Mouse (Mus musculus) common myeloid progenitor, adult 5-6 weeks (primary cell): ENCODE measurements around the gene Nhej1. TPM values are rescaled to one million over a fixed set of nuclear protein-coding genes. Genes with fewer than 3 reads are reported as not detected.

Experiments used
- ATAC-seq: replicated peaks from 2 replicates; pipeline ENCODE4 v1.8.0; 2016; ENCODE audit warnings: low read depth, mild to moderate bottlenecking, moderate TSS enrichment, inconsistent platforms; ENCODE audit not compliant: poor library complexity, severe bottlenecking
- total RNA-seq: library from RNA; stranded (forward); fragments of 200-1000, 187-1606 nt; gene quantifications from 2 replicates; pipeline ENCODE4 v1.2.3, GENCODE M21; 2017

The Nhej1 gene
- total RNA-seq = 2.7 and 6.6 TPM in 2 replicates

- peak; percentile 89 for ATAC-seq
Observed at GRCm38 (mm10) chr1:75124346-75125321, at the start of gene Nhej1. Gene Nhej1 (minus strand): TSS chr1:75125200.

GRCm38 (mm10) chr1:75168472-75169464 is 43.8 kb upstream of the Nhej1 start, which contains the start of gene Zfand2b:
Gene Zfand2b (plus strand): TSS chr1:75168646.
- ATAC-seq = peak; percentile 94

GRCm38 (mm10) chr1:75168093-75168471 is 43.1 kb upstream of the Nhej1 start:
- ATAC-seq = no peak

- ATAC-seq = no peak
Observed at GRCm38 (mm10) chr1:75160256-75160617, 35.2 kb upstream of the Nhej1 start.

GRCm38 (mm10) chr1:75159540-75160255 is 34.7 kb upstream of the Nhej1 start:
- ATAC-seq = no peak

GRCm38 (mm10) chr1:75158990-75159389 is 34.0 kb upstream of the Nhej1 start:
- no peak for ATAC-seq

- no peak for ATAC-seq
Observed at GRCm38 (mm10) chr1:75155837-75156236, 30.8 kb upstream of the Nhej1 start.

GRCm38 (mm10) chr1:75148727-75149126 is 23.7 kb upstream of the Nhej1 start:
- ATAC-seq = no peak

- ATAC-seq = no peak
Observed at GRCm38 (mm10) chr1:75147411-75148135, 22.6 kb upstream of the Nhej1 start.

GRCm38 (mm10) chr1:75145589-75145988 is 20.6 kb upstream of the Nhej1 start:
- no peak for ATAC-seq

GRCm38 (mm10) chr1:75142301-75143261 is 17.6 kb upstream of the Nhej1 start, which contains the start of the genes Cnppd1 and Retreg2:
Gene Cnppd1 (minus strand): TSS chr1:75142711.
Gene Retreg2 (plus strand): TSS chr1:75142778.
- peak; percentile 62 for ATAC-seq

- peak; percentile 65 for ATAC-seq
Observed at GRCm38 (mm10) chr1:75141486-75142190, 16.6 kb upstream of the Nhej1 start.

GRCm38 (mm10) chr1:75140601-75141190 is 15.7 kb upstream of the Nhej1 start:
- ATAC-seq = no peak

- no peak for ATAC-seq
Observed at GRCm38 (mm10) chr1:75138448-75138847, 13.4 kb upstream of the Nhej1 start.

GRCm38 (mm10) chr1:75136730-75137129 is 11.7 kb upstream of the Nhej1 start:
- ATAC-seq = peak; percentile 45

- no peak for ATAC-seq
Observed at GRCm38 (mm10) chr1:75136293-75136692, 11.3 kb upstream of the Nhej1 start.
